Mouse (Mus musculus) frontal cortex, postnatal 14 days (tissue): ENCODE data around the gene Myom1.

Source experiments
- DNase-seq, 2 experiments: peaks; one replicate each; pipeline ENCODE4 v3.0.0; 2022; ENCODE audit warnings: low spot score in 2 of 2

The Myom1 gene

GRCm38 (mm10) chr17:71057758-71058157 lies 55.3 kb downstream of the Myom1 start:
- DNase-seq, result no peak

GRCm38 (mm10) chr17:71059213-71059612 lies 56.8 kb downstream of the Myom1 start:
- no peak for DNase-seq

GRCm38 (mm10) chr17:71062049-71062560 lies 59.7 kb downstream of the Myom1 start:
- no peak for DNase-seq

- DNase-seq, result no peak
Observed at GRCm38 (mm10) chr17:71062870-71063602, 60.6 kb downstream of the Myom1 start.

- no peak for DNase-seq
Observed at GRCm38 (mm10) chr17:71064463-71065014, 62.1 kb downstream of the Myom1 start.

- no peak for DNase-seq
Observed at GRCm38 (mm10) chr17:71065127-71065526, 62.7 kb downstream of the Myom1 start.

GRCm38 (mm10) chr17:71069176-71069575 lies 66.7 kb downstream of the Myom1 start:
- DNase-seq, result no peak

GRCm38 (mm10) chr17:71071958-71072357 lies 69.5 kb downstream of the Myom1 start:
- DNase-seq, result no peak

GRCm38 (mm10) chr17:71074386-71074785 lies 72.0 kb downstream of the Myom1 start:
- DNase-seq, result no peak

- DNase-seq, result no peak
Observed at GRCm38 (mm10) chr17:71081986-71082385, 79.6 kb downstream of the Myom1 start.

- no peak for DNase-seq
Observed at GRCm38 (mm10) chr17:71086969-71087368, 84.5 kb downstream of the Myom1 start.

GRCm38 (mm10) chr17:71087396-71088153 lies 85.1 kb downstream of the Myom1 start:
- no peak for DNase-seq

- no peak for DNase-seq
Observed at GRCm38 (mm10) chr17:71088154-71088521, 85.7 kb downstream of the Myom1 start.

- no peak for DNase-seq
Observed at GRCm38 (mm10) chr17:71088991-71089434, 86.6 kb downstream of the Myom1 start.

- DNase-seq, result no peak
Observed at GRCm38 (mm10) chr17:71089781-71090480, 87.5 kb downstream of the Myom1 start.

- no peak for DNase-seq
Observed at GRCm38 (mm10) chr17:71091024-71091423, 88.6 kb downstream of the Myom1 start.

- no peak for DNase-seq
Observed at GRCm38 (mm10) chr17:71092341-71092740, 89.9 kb downstream of the Myom1 start.

GRCm38 (mm10) chr17:71093793-71094192 lies 91.4 kb downstream of the Myom1 start:
- no peak for DNase-seq

GRCm38 (mm10) chr17:71094438-71094837 lies 92.0 kb downstream of the Myom1 start:
- DNase-seq, result no peak

- no peak for DNase-seq
Observed at GRCm38 (mm10) chr17:71096557-71097208, 94.2 kb downstream of the Myom1 start.

GRCm38 (mm10) chr17:71097209-71097597 lies 94.8 kb downstream of the Myom1 start:
- no peak for DNase-seq
